Mouse (Mus musculus) MEL (cell line): ENCODE measurements around the gene Ddx19a. TPM values are rescaled to one million over a fixed set of nuclear protein-coding genes. Genes with fewer than 3 reads are reported as not detected.

ENCODE experiments used
- DNase-seq: peaks from one replicate; pipeline ENCODE4 v3.0.0; 2011; ENCODE audit warnings: low read depth, low spot score
- H3K27ac ChIP-seq: 2 replicates; pipeline ENCODE4 v1.5.1; 2012; ENCODE audit warnings: low read depth, mild to moderate bottlenecking, control low read depth, low read length, moderate library complexity; ENCODE audit not compliant: control insufficient read depth
- H3K27me3 ChIP-seq, 2 experiments: fragments of 150-350 bp in 1 of 2; sonication (generic) in 1 of 2; 2 replicates each; pipeline ENCODE4 v1.6.1; 2012; ENCODE audit warnings: low read length in 2 of 2, mild to moderate bottlenecking in 2 of 2, improper control_type of control experiment in 1 of 2, moderate library complexity in 1 of 2; ENCODE audit not compliant: insufficient read depth in 2 of 2, control insufficient read depth in 1 of 2
- H3K36me3 ChIP-seq, 2 experiments: 2 replicates each; pipeline ENCODE4 v1.6.1; 2012 to 2014; ENCODE audit warnings: low read length in 2 of 2, improper control_type of control experiment in 1 of 2, inconsistent platforms in 1 of 2, mild to moderate bottlenecking in 1 of 2; ENCODE audit not compliant: insufficient read depth in 2 of 2, control insufficient read depth in 1 of 2
- H3K4me1 ChIP-seq, 2 experiments: fragments of 150-350 bp in 1 of 2; sonication (generic) in 1 of 2; 2 replicates each; pipeline ENCODE4 v1.6.1; 2012; ENCODE audit warnings: low read length in 2 of 2, improper control_type of control experiment in 1 of 2, mild to moderate bottlenecking in 1 of 2; ENCODE audit not compliant: insufficient read depth in 2 of 2, control insufficient read depth in 1 of 2
- H3K4me3 ChIP-seq, 2 experiments: fragments of 150-350 bp in 1 of 2; sonication (generic) in 1 of 2; 2 replicates each; pipeline ENCODE4 v1.5.1; 2012; ENCODE audit warnings: low read depth in 2 of 2, low read length in 2 of 2, mild to moderate bottlenecking in 2 of 2, moderate library complexity in 2 of 2, control low read depth in 1 of 2, improper control_type of control experiment in 1 of 2; ENCODE audit not compliant: control insufficient read depth in 1 of 2, insufficient read depth in 1 of 2
- H3K79me2 ChIP-seq: 2 replicates; pipeline ENCODE4 v1.6.1; 2012; ENCODE audit warnings: mild to moderate bottlenecking, low read length, moderate library complexity; ENCODE audit not compliant: control insufficient read depth, poor library complexity, insufficient read depth
- H3K9ac ChIP-seq: 2 replicates; pipeline ENCODE4 v1.6.1; 2012; ENCODE audit warnings: low read depth, mild to moderate bottlenecking, control low read depth, low read length, moderate library complexity; ENCODE audit not compliant: control insufficient read depth, poor library complexity, severe bottlenecking
- H3K9me3 ChIP-seq: fragments of 150-350 bp; sonication (generic); replicated peaks from 2 replicates; pipeline ENCODE4 v1.6.1; 2012; ENCODE audit warnings: mild to moderate bottlenecking, low read length, improper control_type of control experiment, moderate library complexity; ENCODE audit not compliant: insufficient read depth
- CTCF ChIP-seq, 3 experiments: IDR thresholded peaks in 2 of 3; conservative IDR thresholded peaks in 1 of 3; 2 replicates each; pipeline ENCODE4 v1.5.1; 2011 to 2012; ENCODE audit warnings: low read length in 3 of 3, low read depth in 2 of 3, mild to moderate bottlenecking in 2 of 3, improper control_type of control experiment in 1 of 3, inconsistent platforms in 1 of 3, mixed read lengths in 1 of 3, moderate library complexity in 1 of 3; ENCODE audit not compliant: control insufficient read depth in 1 of 3, insufficient read depth in 1 of 3, poor library complexity in 1 of 3, severe bottlenecking in 1 of 3
- E2F4 ChIP-seq: IDR thresholded peaks from 2 replicates; pipeline ENCODE4 v1.6.1; 2011; ENCODE audit warnings: low read depth, low read length, improper control_type of control experiment, borderline replicate concordance
- ELF1 ChIP-seq: IDR thresholded peaks from 2 replicates; pipeline ENCODE4 v1.6.1; 2014; ENCODE audit warnings: low read depth, mild to moderate bottlenecking, inconsistent platforms, low read length, improper control_type of control experiment, moderate library complexity
- EP300 ChIP-seq, 2 experiments: IDR thresholded peaks; 2 replicates each; pipeline ENCODE4 v1.6.1; 2011; ENCODE audit warnings: improper control_type of control experiment in 2 of 2, low read length in 2 of 2, low read depth in 1 of 2, mild to moderate bottlenecking in 1 of 2
- GATA1 ChIP-seq: IDR thresholded peaks from 2 replicates; pipeline ENCODE4 v1.6.1; 2011; ENCODE audit warnings: low read depth, low read length, improper control_type of control experiment
- HCFC1 ChIP-seq: IDR thresholded peaks from 2 replicates; pipeline ENCODE4 v1.6.1; 2012; ENCODE audit warnings: low read depth, mild to moderate bottlenecking, inconsistent platforms, low read length, improper control_type of control experiment, moderate library complexity
- KAT2A ChIP-seq: conservative IDR thresholded peaks from 2 replicates; pipeline ENCODE4 v1.6.1; 2012; ENCODE audit warnings: low read depth, low read length, improper control_type of control experiment, inconsistent platforms
- MAFK ChIP-seq: IDR thresholded peaks from 2 replicates; pipeline ENCODE4 v1.6.1; 2011; ENCODE audit warnings: low read depth, mild to moderate bottlenecking, low read length, improper control_type of control experiment, borderline replicate concordance
- NELFE ChIP-seq: IDR thresholded peaks from 2 replicates; pipeline ENCODE4 v1.6.1; 2011; ENCODE audit warnings: low read depth, low read length, improper control_type of control experiment
- POLR2A ChIP-seq, 2 experiments: IDR thresholded peaks; 2 replicates each; pipeline ENCODE4 v1.6.1; 2011 to 2012; ENCODE audit warnings: low read length in 2 of 2, mild to moderate bottlenecking in 2 of 2, control low read depth in 1 of 2, improper control_type of control experiment in 1 of 2, low read depth in 1 of 2, moderate library complexity in 1 of 2; ENCODE audit not compliant: control insufficient read depth in 1 of 2, insufficient read depth in 1 of 2, poor library complexity in 1 of 2
- POLR2AphosphoS5 ChIP-seq: IDR thresholded peaks from 2 replicates; pipeline ENCODE4 v1.6.1; 2012; ENCODE audit warnings: low read depth, borderline replicate concordance, mild to moderate bottlenecking, inconsistent platforms, low read length, moderate library complexity, mixed read lengths
- RCOR1 ChIP-seq: IDR thresholded peaks from 2 replicates; pipeline ENCODE4 v1.6.1; 2012; ENCODE audit warnings: low read depth, mild to moderate bottlenecking, inconsistent platforms, low read length, improper control_type of control experiment
- SIN3A ChIP-seq: IDR thresholded peaks from 2 replicates; pipeline ENCODE4 v1.6.1; 2012; ENCODE audit warnings: low read length, improper control_type of control experiment, inconsistent platforms
- SMC3 ChIP-seq: IDR thresholded peaks from 2 replicates; pipeline ENCODE4 v1.6.1; 2011; ENCODE audit warnings: low read depth, low read length, improper control_type of control experiment
- TAL1 ChIP-seq: IDR thresholded peaks from 2 replicates; pipeline ENCODE4 v1.6.1; 2012; ENCODE audit warnings: mild to moderate bottlenecking, inconsistent platforms, low read length, moderate library complexity, mixed read lengths
- TCF12 ChIP-seq: IDR thresholded peaks from 2 replicates; pipeline ENCODE4 v1.6.1; 2014; ENCODE audit warnings: low read depth, mild to moderate bottlenecking, inconsistent platforms, low read length, improper control_type of control experiment, moderate library complexity
- USF1 ChIP-seq: IDR thresholded peaks from 2 replicates; pipeline ENCODE4 v1.6.1; 2014; ENCODE audit warnings: low read depth, mild to moderate bottlenecking, inconsistent platforms, low read length, improper control_type of control experiment, moderate library complexity
- ZMIZ1 ChIP-seq: IDR thresholded peaks from 2 replicates; pipeline ENCODE4 v1.6.1; 2012; ENCODE audit warnings: low read depth, mild to moderate bottlenecking, inconsistent platforms, low read length, improper control_type of control experiment, moderate library complexity
- ZNF384 ChIP-seq: IDR thresholded peaks from 2 replicates; pipeline ENCODE4 v1.6.1; 2012; ENCODE audit warnings: low read depth, mild to moderate bottlenecking, inconsistent platforms, low read length, improper control_type of control experiment
- polyA plus RNA-seq, 2 experiments: library from polyadenylated mRNA; stranded (reverse) in 1 of 2; unstranded in 1 of 2; fragments of >175 nt in 1 of 2; fragments of >200 nt in 1 of 2; gene quantifications; 2 replicates each; pipeline versions ENCODE4 v1.2.1 to v1.2.4; 2012; ENCODE audit warnings: low replicate concordance in 2 of 2, low read depth in 1 of 2; ENCODE audit not compliant: insufficient read length in 2 of 2, insufficient read depth in 1 of 2, missing spikeins in 1 of 2
- total RNA-seq: library from RNA; depleted of rRNA; stranded (reverse); fragments of 300-350 nt; gene quantifications from 2 replicates; pipeline ENCODE4 v1.2.3, GENCODE M21; 2012

Gene Ddx19a
- total and polyA plus RNA-seq, 3 experiments: 17.0 to 168 (median 59.0) TPM

DNA sequence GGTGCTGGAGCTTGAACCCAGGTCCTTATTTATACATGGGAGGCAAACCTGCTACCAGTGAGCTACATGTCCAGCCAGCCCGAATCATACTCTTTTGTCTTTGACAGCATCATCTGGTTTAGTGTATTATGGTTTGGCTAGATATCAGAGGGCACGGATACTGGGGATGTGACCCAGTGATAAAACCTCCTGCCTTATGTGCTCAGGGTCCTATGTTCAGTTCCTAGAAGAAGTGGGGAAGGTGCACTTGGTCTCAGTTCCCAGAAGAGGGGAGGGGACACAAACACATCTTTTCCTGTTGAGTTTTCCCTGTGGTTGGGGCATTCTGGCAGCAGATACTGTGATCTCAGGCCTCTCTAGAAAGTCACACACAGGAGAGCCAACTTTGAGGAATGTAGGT, 64.3 kb downstream of the Ddx19a start:
- DNase-seq: peak; percentile 49
- Histone ChIP-seq H3K9me3 (no peaks in the 10 kb centered on the region), H3K9ac (peak overlapping the region; percentile 12; the same call in 1 of the 2 replicates), H3K4me3 (no peak overlapping the region), H3K36me3 (peaks cover 0 to 52% of the 10 kb centered on the region in 2 experiments; a peak in 2 of 4 replicates), H3K79me2 (no peaks in the 10 kb centered on the region), H3K27me3 (no peaks in the 10 kb centered on the region), H3K4me1 (peaks cover 34 to 65% of the 10 kb centered on the region in 2 experiments), H3K27ac (peak overlapping the region; percentile 74)
- TF ChIP-seq ZMIZ1 (no peak), E2F4 (no peak), TCF12 (peak; percentile 61), GATA1 (peak; percentile 69), POLR2A (IDR thresholded peaks at IDR 0.05; ENCODE audit: control insufficient read depth in 1 of 2, insufficient read depth in 1 of 2, low read depth in 1 of 2, low read length in 2 of 2, poor library complexity in 1 of 2) (no peak), SIN3A (0 out of 2 replicates have a peak, but pooled peaks have one; percentile 30), ELF1 (no peak), RCOR1 (peak; percentile 41; the same call in 1 of the 2 replicates), POLR2AphosphoS5 (no peak), SMC3 (no peak), KAT2A (no peak), USF1 (no peak), NELFE (no peak), HCFC1 (no peak), TAL1 (peak; percentile 73), EP300 (IDR thresholded peaks at IDR 0.05; ENCODE audit: low read depth in 1 of 2, low read length in 2 of 2) (peak; percentile 52 to 81; a peak in 3 of 4 replicates), ZNF384 (no peak), MAFK (no peak)

- Histone ChIP-seq H3K4me3 (peak overlapping the region in 1 of 2 experiments; percentile 49; a peak in 1 of 4 replicates), H3K79me2 (no peaks in the 10 kb centered on the region), H3K4me1 (peaks cover 41 to 67% of the 10 kb centered on the region in 2 experiments), H3K9me3 (no peaks in the 10 kb centered on the region), H3K27me3 (no peaks in the 10 kb centered on the region), H3K9ac (peak overlapping the region; percentile 57), H3K36me3 (peaks cover 0 to 54% of the 10 kb centered on the region in 2 experiments; a peak in 2 of 4 replicates), H3K27ac (peak overlapping the region; percentile 92)
- TF ChIP-seq ELF1 (no peak), CTCF (IDR thresholded peaks at IDR 0.05 in 2 of 3, conservative IDR thresholded peaks at IDR 0.05 in 1 of 3; ENCODE audit: control insufficient read depth in 1 of 3, insufficient read depth in 1 of 3, low read depth in 2 of 3, low read length in 3 of 3, poor library complexity in 1 of 3, severe bottlenecking in 1 of 3) (no peak), HCFC1 (0 out of 2 replicates have a peak, but pooled peaks have one; percentile 3)
- no peak for DNase-seq
Observed at GRCm38 (mm10) chr8:110932444-110932843, 65.2 kb downstream of the Ddx19a start.
